Mouse (Mus musculus): ENCODE measurements around the gene Ticrr.

The Ticrr gene

DNA sequence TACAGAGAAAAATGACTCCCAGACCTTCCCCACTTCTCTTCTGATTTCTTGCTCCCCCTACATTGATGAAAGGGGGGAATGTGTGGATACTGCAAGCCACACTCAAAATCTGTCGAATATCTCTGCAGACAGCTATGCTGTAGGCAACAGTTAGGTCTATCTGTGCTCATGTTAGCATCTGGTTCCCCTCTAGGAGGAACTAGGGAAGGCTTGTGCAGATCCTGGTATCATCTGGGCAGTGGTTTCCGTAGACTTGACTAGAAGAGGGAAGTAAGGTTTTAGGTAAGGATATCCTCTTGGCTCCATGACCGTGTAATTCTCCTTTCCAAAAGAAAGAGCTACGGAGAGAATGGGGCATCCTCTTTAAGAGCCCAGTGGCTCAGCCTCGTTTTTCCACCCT, 84.6 kb downstream of the Ticrr start:
- no peak for ATAC-seq (ENCODE audit: low TSS enrichment)

DNA sequence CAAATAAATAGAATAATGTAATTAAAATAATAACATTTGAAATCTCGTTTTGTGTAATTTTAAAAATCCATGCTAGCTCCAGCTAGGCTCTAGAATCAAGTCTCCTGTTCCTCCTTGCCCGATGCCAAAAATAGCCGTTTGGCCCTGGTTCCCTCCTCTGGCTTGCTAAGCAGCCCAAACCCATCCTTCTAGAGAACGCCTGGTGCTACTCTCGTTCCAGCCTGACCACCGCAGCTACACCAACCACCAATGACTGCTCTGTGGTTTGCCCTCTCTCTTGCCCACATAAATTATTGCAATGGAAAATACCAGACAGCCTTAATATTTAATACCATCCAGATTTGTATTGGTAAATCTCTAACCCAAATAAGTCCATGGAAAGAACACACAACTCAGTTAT, 87.7 kb downstream of the Ticrr start:
- ATAC-seq (ENCODE audit: low TSS enrichment): no peak

All from frontal cortex, adult (tissue).